9 mouse cellular contexts compared by ENCODE assay signal in genomic region chr7:79371321-79371879, GRCm38 (mm10). TPM values are rescaled to one million over a fixed set of nuclear protein-coding genes. Genes with fewer than 3 reads are reported as not detected.
DNase-seq lines count a peak whose midpoint lies in the region; ATAC-seq and TF ChIP-seq lines count a peak whose summit lies in the region.
"Had no signal": no experiment of that assay in that cellular context is flagged by ENCODE, and none has a peak within 500 bp of the region (broad histone marks: within the 10 kb centered on the region; RNA-seq: fewer than 3 reads in every experiment).

No protein-coding gene starts in this region.

- no peak for TF ChIP-seq EP300 in stomach, postnatal 0 days (optimal IDR thresholded peaks at IDR 0.05)

- ATAC-seq in midbrain, embryonic 16.5 days = no peak
- peak; percentile 75 for ATAC-seq in intestine, postnatal 0 days
- ATAC-seq in liver, embryonic 11.5 days (replicated peaks; ENCODE audit: low FRiP score) = peak; percentile 76
- ATAC-seq in neural tube, embryonic 12.5 days (ENCODE audit: low FRiP score, low read depth) = peak; percentile 71
- ATAC-seq in stomach, postnatal 0 days (ENCODE audit: low FRiP score, low TSS enrichment) = peak; percentile 70

- peak; percentile 98 for TF ChIP-seq CTCF in intestine, postnatal 0 days (IDR thresholded peaks at IDR 0.05; ENCODE audit: low read depth)
- TF ChIP-seq CTCF in stomach, postnatal 0 days (IDR thresholded peaks at IDR 0.05; ENCODE audit: low read depth) = peak; percentile 95

- H3K36me3 ChIP-seq in midbrain, embryonic 10.5 days = no peaks in the 10 kb centered on the region
- no peaks in the 10 kb centered on the region for H3K36me3 ChIP-seq in midbrain, embryonic 16.5 days (ENCODE audit: control insufficient read depth, insufficient read depth, low read length)
- H3K36me3 ChIP-seq in intestine, postnatal 0 days (ENCODE audit: control insufficient read depth, insufficient read depth) = no peaks in the 10 kb centered on the region
- no peaks in the 10 kb centered on the region for H3K36me3 ChIP-seq in liver, embryonic 11.5 days (ENCODE audit: control insufficient read depth, insufficient read depth, low read length)
- no peaks in the 10 kb centered on the region for H3K36me3 ChIP-seq in neural tube, embryonic 12.5 days
- H3K36me3 ChIP-seq in stomach, postnatal 0 days (ENCODE audit: control insufficient read depth, insufficient read depth, low read length) = no peaks in the 10 kb centered on the region
- H3K36me3 ChIP-seq: embryonic facial prominence, embryonic 13.5 days had no signal

- no peak overlapping the region for H3K4me3 ChIP-seq in midbrain, embryonic 10.5 days
- no peak overlapping the region for H3K4me3 ChIP-seq in midbrain, embryonic 16.5 days (ENCODE audit: low read depth, low read length)
- no peak overlapping the region for H3K4me3 ChIP-seq in intestine, postnatal 0 days (ENCODE audit: low read depth, low read length)
- no peak overlapping the region for H3K4me3 ChIP-seq in liver, embryonic 11.5 days (ENCODE audit: low read depth, low read length)
- no peak overlapping the region for H3K4me3 ChIP-seq in neural tube, embryonic 12.5 days
- no peak overlapping the region for H3K4me3 ChIP-seq in stomach, postnatal 0 days (ENCODE audit: low read depth, low read length)
- H3K4me3 ChIP-seq: embryonic facial prominence, embryonic 13.5 days had no signal

- WGBS in midbrain, embryonic 10.5 days = 49% methylated on average over 10 of the region's 10 CpGs
- 52% methylated on average over 10 of the region's 10 CpGs for WGBS in midbrain, embryonic 16.5 days
- 30% methylated on average over 10 of the region's 10 CpGs for WGBS in intestine, postnatal 0 days
- 25% methylated on average over 10 of the region's 10 CpGs for WGBS in liver, embryonic 11.5 days
- WGBS in neural tube, embryonic 12.5 days = 41% methylated on average over 10 of the region's 10 CpGs
- WGBS in stomach, postnatal 0 days = 42% methylated on average over 10 of the region's 10 CpGs

- no peak overlapping the region for H3K9ac ChIP-seq in midbrain, embryonic 16.5 days (ENCODE audit: low read depth, low read length)
- H3K9ac ChIP-seq in intestine, postnatal 0 days (ENCODE audit: low read depth, low read length) = no peak overlapping the region
- H3K9ac ChIP-seq in liver, embryonic 11.5 days (ENCODE audit: low read depth, low read length) = no peak overlapping the region
- no peak overlapping the region for H3K9ac ChIP-seq in neural tube, embryonic 12.5 days
- no peak overlapping the region for H3K9ac ChIP-seq in stomach, postnatal 0 days (ENCODE audit: low read length)
- H3K9ac ChIP-seq: embryonic facial prominence, embryonic 13.5 days had no signal

- no peaks in the 10 kb centered on the region for H3K27me3 ChIP-seq in midbrain, embryonic 10.5 days (ENCODE audit: low read depth, poor library complexity, severe bottlenecking)
- no peaks in the 10 kb centered on the region for H3K27me3 ChIP-seq in midbrain, embryonic 16.5 days (ENCODE audit: control insufficient read depth, insufficient read depth, low read depth, low read length)
- 0 out of 2 replicates have a peak, but pooled peaks cover 5% of the 10 kb centered on the region for H3K27me3 ChIP-seq in intestine, postnatal 0 days (replicated peaks; ENCODE audit: control insufficient read depth, insufficient read depth, low read length)
- no peaks in the 10 kb centered on the region for H3K27me3 ChIP-seq in liver, embryonic 11.5 days (replicated peaks; ENCODE audit: control insufficient read depth, insufficient read depth, low read length)
- H3K27me3 ChIP-seq in neural tube, embryonic 12.5 days (replicated peaks) = no peaks in the 10 kb centered on the region
- no peaks in the 10 kb centered on the region for H3K27me3 ChIP-seq in stomach, postnatal 0 days (ENCODE audit: control insufficient read depth, insufficient read depth, low read length)
- H3K27me3 ChIP-seq: embryonic facial prominence, embryonic 13.5 days had no signal

- H3K4me1 ChIP-seq in midbrain, embryonic 10.5 days = peaks cover 6% of the 10 kb centered on the region; the same call in 1 of the 2 replicates
- no peaks in the 10 kb centered on the region for H3K4me1 ChIP-seq in midbrain, embryonic 16.5 days (ENCODE audit: control insufficient read depth, insufficient read depth, low read length)
- H3K4me1 ChIP-seq in intestine, postnatal 0 days (replicated peaks; ENCODE audit: control insufficient read depth, insufficient read depth, low read length) = no peaks in the 10 kb centered on the region
- no peaks in the 10 kb centered on the region for H3K4me1 ChIP-seq in liver, embryonic 11.5 days (replicated peaks; ENCODE audit: control insufficient read depth, insufficient read depth, low read length)
- no peaks in the 10 kb centered on the region for H3K4me1 ChIP-seq in neural tube, embryonic 12.5 days
- no peaks in the 10 kb centered on the region for H3K4me1 ChIP-seq in stomach, postnatal 0 days (replicated peaks; ENCODE audit: control insufficient read depth, insufficient read depth)
- H3K4me1 ChIP-seq: embryonic facial prominence, embryonic 13.5 days had no signal

- peak; percentile 77 for DNase-seq in midbrain, embryonic 10.5 days (ENCODE audit: low spot score)
- DNase-seq in cerebellum, adult 9-10 months = peak; percentile 49
- peak; percentile 77 for DNase-seq in frontal cortex, postnatal 36 days (ENCODE audit: low spot score in 2 of 2)
- peak; percentile 74 for DNase-seq in liver, embryonic 11.5 days (ENCODE audit: low spot score)
- DNase-seq in stomach, postnatal 0 days (ENCODE audit: low spot score) = peak; percentile 86

- no peak overlapping the region for H3K27ac ChIP-seq in midbrain, embryonic 10.5 days (replicated peaks)
- H3K27ac ChIP-seq in midbrain, embryonic 16.5 days (ENCODE audit: low read length) = no peak overlapping the region
- H3K27ac ChIP-seq in intestine, postnatal 0 days (ENCODE audit: low read depth, low read length) = no peak overlapping the region
- no peak overlapping the region for H3K27ac ChIP-seq in liver, embryonic 11.5 days (ENCODE audit: low read depth, low read length)
- H3K27ac ChIP-seq in neural tube, embryonic 12.5 days = no peak overlapping the region
- H3K27ac ChIP-seq in stomach, postnatal 0 days (replicated peaks) = no peak overlapping the region
- H3K27ac ChIP-seq: embryonic facial prominence, embryonic 13.5 days had no signal

- no peak overlapping the region for H3K4me2 ChIP-seq in midbrain, embryonic 16.5 days (ENCODE audit: low read length)
- no peak overlapping the region for H3K4me2 ChIP-seq in intestine, postnatal 0 days (replicated peaks; ENCODE audit: low read depth)
- H3K4me2 ChIP-seq in liver, embryonic 11.5 days = no peak overlapping the region
- H3K4me2 ChIP-seq in neural tube, embryonic 12.5 days (replicated peaks) = no peak overlapping the region
- H3K4me2 ChIP-seq in stomach, postnatal 0 days (replicated peaks; ENCODE audit: low read depth) = no peak overlapping the region
- H3K4me2 ChIP-seq: embryonic facial prominence, embryonic 13.5 days had no signal

- no peaks in the 10 kb centered on the region for H3K9me3 ChIP-seq in midbrain, embryonic 10.5 days (replicated peaks)
- H3K9me3 ChIP-seq in midbrain, embryonic 16.5 days (replicated peaks; ENCODE audit: control insufficient read depth, low read length, poor library complexity, severe bottlenecking) = no peaks in the 10 kb centered on the region
- H3K9me3 ChIP-seq in intestine, postnatal 0 days (ENCODE audit: control insufficient read depth) = no peaks in the 10 kb centered on the region
- H3K9me3 ChIP-seq in liver, embryonic 11.5 days (ENCODE audit: control insufficient read depth, low read length) = no peaks in the 10 kb centered on the region
- no peaks in the 10 kb centered on the region for H3K9me3 ChIP-seq in neural tube, embryonic 12.5 days
- H3K9me3 ChIP-seq in stomach, postnatal 0 days (ENCODE audit: control insufficient read depth, low read length) = no peaks in the 10 kb centered on the region
- H3K9me3 ChIP-seq: embryonic facial prominence, embryonic 13.5 days had no signal

RNA-seq across cellular contexts. Expression of gene Rlbp1, which starts 15.4 kb away (rescaled TPM):
- polyA plus RNA-seq in midbrain, embryonic 10.5 days (2016; fragmentation: Nextera tagmentation; extraction: Ambion mirVana) = 0.31 and 0.91 TPM in 2 replicates
- 15.0 and 17.1 TPM in 2 replicates for polyA plus RNA-seq in midbrain, embryonic 16.5 days (2015; fragmentation: Nextera tagmentation; extraction: Ambion mirVana)
- 0.20 and 0.37 TPM in 2 replicates for polyA plus RNA-seq in intestine, postnatal 0 days (2015; fragmentation: Nextera tagmentation; extraction: Ambion mirVana)
- polyA plus RNA-seq in liver, embryonic 11.5 days (2014; fragmentation: Nextera tagmentation; extraction: Ambion mirVana) = 0.45 TPM in 1 of 2 replicates, not detected in the other
- polyA plus RNA-seq in neural tube, embryonic 12.5 days (2016; fragmentation: Nextera tagmentation; extraction: Ambion mirVana) = 4.7 and 5.0 TPM in 2 replicates
- polyA plus RNA-seq in stomach, postnatal 0 days (2015; fragmentation: Nextera tagmentation; extraction: Ambion mirVana) = 0.16 and 0.28 TPM in 2 replicates

RNA-seq across cellular contexts. Expression of gene Fanci, which starts 20.3 kb away (rescaled TPM):
- polyA plus RNA-seq in midbrain, embryonic 10.5 days (2016; fragmentation: Nextera tagmentation; extraction: Ambion mirVana) = 20.9 and 22.6 TPM in 2 replicates
- 1.7 and 1.9 TPM in 2 replicates for polyA plus RNA-seq in midbrain, embryonic 16.5 days (2015; fragmentation: Nextera tagmentation; extraction: Ambion mirVana)
- polyA plus RNA-seq in intestine, postnatal 0 days (2015; fragmentation: Nextera tagmentation; extraction: Ambion mirVana) = 1.2 TPM in 2 replicates
- polyA plus RNA-seq in liver, embryonic 11.5 days (2014; fragmentation: Nextera tagmentation; extraction: Ambion mirVana) = 17.2 and 20.9 TPM in 2 replicates
- polyA plus RNA-seq in neural tube, embryonic 12.5 days (2016; fragmentation: Nextera tagmentation; extraction: Ambion mirVana) = 9.7 and 10.2 TPM in 2 replicates
- 1.4 and 1.8 TPM in 2 replicates for polyA plus RNA-seq in stomach, postnatal 0 days (2015; fragmentation: Nextera tagmentation; extraction: Ambion mirVana)
